In the genomic region with DNA sequence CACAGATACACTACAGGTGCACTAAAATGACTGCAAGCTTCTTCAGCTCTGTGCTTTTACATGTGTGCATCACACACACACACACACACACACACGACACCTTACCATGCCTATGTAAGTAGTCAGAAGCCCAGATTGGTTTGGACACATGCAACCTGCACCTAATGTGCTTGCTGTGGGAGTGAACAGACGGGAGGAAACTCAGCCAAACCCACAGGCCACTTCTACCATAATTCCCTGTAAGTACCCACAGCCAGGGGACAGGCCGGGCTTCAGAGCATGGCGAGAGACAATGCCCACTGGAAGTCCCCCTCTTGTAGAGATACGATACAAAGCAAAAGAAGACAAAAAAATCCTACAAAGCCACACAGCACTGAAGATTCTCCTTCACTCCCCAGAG, we compare ENCODE assay signal across 14 mouse cellular contexts.
"Had no signal": no experiment of that assay in that cellular context is flagged by ENCODE, and none has a peak within 500 bp of the region (broad histone marks: within the 10 kb centered on the region; RNA-seq: fewer than 3 reads in every experiment).

No protein-coding gene starts in this region.

- DNase-seq: kidney, adult 2 months; kidney, postnatal 14 days; layer of hippocampus, adult 9-11 months; layer of hippocampus, postnatal 36 days; lung, adult 2 months; lung, postnatal 4 days; midbrain, embryonic 14.5 days; thymus, postnatal 14 days had no signal

- H3K9me3 ChIP-seq: kidney, embryonic 15.5 days; limb, embryonic 13.5 days; liver, embryonic 15.5 days; midbrain, embryonic 10.5 days; neural tube, embryonic 12.5 days had no signal

- H3K9ac ChIP-seq: kidney, embryonic 15.5 days; limb, embryonic 13.5 days; liver, embryonic 15.5 days; neural tube, embryonic 12.5 days had no signal

- H3K27ac ChIP-seq: kidney, embryonic 15.5 days; limb, embryonic 13.5 days; liver, embryonic 15.5 days; midbrain, embryonic 10.5 days; neural tube, embryonic 12.5 days had no signal

- ATAC-seq: lung, postnatal 0 days had no signal

- H3K4me3 ChIP-seq: kidney, embryonic 15.5 days; limb, embryonic 13.5 days; liver, embryonic 15.5 days; midbrain, embryonic 10.5 days; neural tube, embryonic 12.5 days had no signal

- H3K4me1 ChIP-seq: kidney, embryonic 15.5 days; liver, embryonic 15.5 days had no signal

- H3K4me2 ChIP-seq: kidney, embryonic 15.5 days; limb, embryonic 13.5 days; liver, embryonic 15.5 days; neural tube, embryonic 12.5 days had no signal

- H3K36me3 ChIP-seq: kidney, embryonic 15.5 days; limb, embryonic 13.5 days; liver, embryonic 15.5 days; midbrain, embryonic 10.5 days; neural tube, embryonic 12.5 days had no signal

- H3K27me3 ChIP-seq: kidney, embryonic 15.5 days; limb, embryonic 13.5 days; neural tube, embryonic 12.5 days had no signal
